Mouse (Mus musculus): Measurements from ENCODE around the gene Lrpprc. TPM values are rescaled to one million over a fixed set of nuclear protein-coding genes. Genes with fewer than 3 reads are reported as not detected.

Lrpprc gene
- polyA plus RNA-seq, 2 experiments: 23.7 to 31.8 TPM

GRCm38 (mm10) chr17:84707407-84707806, 83.2 kb downstream of the Lrpprc start:
- Histone ChIP-seq H3K4me2 (ENCODE audit: low read depth) (no peak overlapping the region), H3K4me1 (replicated peaks; ENCODE audit: control insufficient read depth in 2 of 2, insufficient read depth in 2 of 2, low read length in 1 of 2) (no peaks in the 10 kb centered on the region), H3K4me3 (ENCODE audit: insufficient read depth in 1 of 2, low read depth in 2 of 2, low read length in 2 of 2) (no peak overlapping the region), H3K36me3 (replicated peaks; ENCODE audit: control insufficient read depth, insufficient read depth, low read depth) (peaks cover 14% of the 10 kb centered on the region), H3K9me3 (ENCODE audit: control insufficient read depth, low read length) (no peaks in the 10 kb centered on the region), H3K27ac (no peak overlapping the region), H3K9ac (replicated peaks) (no peak overlapping the region), H3K27me3 (ENCODE audit: control insufficient read depth, insufficient read depth, low read length) (no peaks in the 10 kb centered on the region)
- ATAC-seq (ENCODE audit: insufficient read depth) (no peak), DNase-seq (ENCODE audit: low read depth in 3 of 3, low spot score in 3 of 3) (no peak)
- TF ChIP-seq EP300 (IDR thresholded peaks at IDR 0.05; ENCODE audit: low read depth): no peak
- peak; percentile 56 for TF ChIP-seq CTCF (IDR thresholded peaks at IDR 0.05; ENCODE audit: low read depth)
- WGBS (ENCODE audit: insufficient replicate concordance): 69% methylated on average over 4 of the region's 4 CpGs

- Histone ChIP-seq H3K27ac (no peak overlapping the region), H3K9me3 (ENCODE audit: control insufficient read depth, low read length) (no peaks in the 10 kb centered on the region), H3K4me1 (replicated peaks; ENCODE audit: control insufficient read depth in 2 of 2, insufficient read depth in 2 of 2, low read length in 1 of 2) (peaks cover 0 to 2% of the 10 kb centered on the region in 2 experiments; a peak in 1 of 4 replicates), H3K4me2 (ENCODE audit: low read depth) (no peak overlapping the region), H3K27me3 (ENCODE audit: control insufficient read depth, insufficient read depth, low read length) (no peaks in the 10 kb centered on the region), H3K36me3 (replicated peaks; ENCODE audit: control insufficient read depth, insufficient read depth, low read depth) (no peaks in the 10 kb centered on the region; the same call in 1 of the 2 replicates), H3K9ac (replicated peaks) (no peak overlapping the region), H3K4me3 (ENCODE audit: insufficient read depth in 1 of 2, low read depth in 2 of 2, low read length in 2 of 2) (no peak overlapping the region)
- DNase-seq (ENCODE audit: low read depth in 3 of 3, low spot score in 3 of 3): peak; percentile 18 to 38 (median 28)
- TF ChIP-seq CTCF (IDR thresholded peaks at IDR 0.05; ENCODE audit: low read depth) (peak; percentile 94), EP300 (IDR thresholded peaks at IDR 0.05; ENCODE audit: low read depth) (no peak)
- WGBS (ENCODE audit: insufficient replicate concordance): 24% methylated on average over 5 of the region's 5 CpGs
- peak; percentile 50; the same call in 1 of the 2 replicates for ATAC-seq (ENCODE audit: insufficient read depth)
Observed at GRCm38 (mm10) chr17:84698727-84699126, 91.9 kb downstream of the Lrpprc start.

GRCm38 (mm10) chr17:84696537-84696936, 94.1 kb downstream of the Lrpprc start:
- H3K9ac ChIP-seq (replicated peaks): no peak overlapping the region
- no peak overlapping the region for H3K4me3 ChIP-seq (ENCODE audit: insufficient read depth in 1 of 2, low read depth in 2 of 2, low read length in 2 of 2)
- WGBS (ENCODE audit: insufficient replicate concordance): 58% methylated on average over 6 of the region's 6 CpGs
- no peaks in the 10 kb centered on the region for H3K27me3 ChIP-seq (ENCODE audit: control insufficient read depth, insufficient read depth, low read length)
- ATAC-seq (ENCODE audit: insufficient read depth) (no peak), DNase-seq (ENCODE audit: low read depth in 3 of 3, low spot score in 3 of 3) (no peak)
- H3K9me3 ChIP-seq (ENCODE audit: control insufficient read depth, low read length): no peaks in the 10 kb centered on the region
- H3K4me2 ChIP-seq (ENCODE audit: low read depth): no peak overlapping the region
- H3K36me3 ChIP-seq (replicated peaks; ENCODE audit: control insufficient read depth, insufficient read depth, low read depth): no peaks in the 10 kb centered on the region
- peaks cover 0 to 2% of the 10 kb centered on the region in 2 experiments; a peak in 1 of 4 replicates for H3K4me1 ChIP-seq (replicated peaks; ENCODE audit: control insufficient read depth in 2 of 2, insufficient read depth in 2 of 2, low read length in 1 of 2)
- TF ChIP-seq EP300 (IDR thresholded peaks at IDR 0.05; ENCODE audit: low read depth): no peak
- no peak for TF ChIP-seq CTCF (IDR thresholded peaks at IDR 0.05; ENCODE audit: low read depth)
- no peak overlapping the region for H3K27ac ChIP-seq

DNA sequence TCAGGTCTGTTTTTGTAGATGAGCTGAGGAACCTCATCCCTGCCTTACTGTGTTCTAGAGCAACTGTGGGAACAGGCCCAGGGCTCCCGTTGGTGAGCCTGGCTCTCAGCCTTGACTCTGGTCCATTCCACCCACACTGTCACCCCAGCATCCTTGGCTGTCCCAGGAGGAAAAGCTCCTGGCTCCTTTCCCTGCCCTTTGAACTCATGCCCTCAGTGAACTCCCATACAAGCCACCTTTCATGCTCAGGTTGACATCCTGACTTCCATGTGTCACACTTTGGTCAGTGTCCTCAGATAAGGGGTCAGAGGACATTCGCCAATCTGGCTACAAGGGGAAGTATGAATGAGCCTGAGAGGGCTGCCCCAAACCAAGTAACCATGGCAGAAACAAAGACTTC, 96.8 kb downstream of the Lrpprc start:
- TF ChIP-seq EP300 (IDR thresholded peaks at IDR 0.05; ENCODE audit: low read depth): no peak
- TF ChIP-seq CTCF (IDR thresholded peaks at IDR 0.05; ENCODE audit: low read depth): no peak
- no peak for ATAC-seq (ENCODE audit: insufficient read depth)
- 40% methylated on average over 2 of the region's 2 CpGs for WGBS (ENCODE audit: insufficient replicate concordance)

GRCm38 (mm10) chr17:84690111-84690510, 100.5 kb downstream of the Lrpprc start:
- Histone ChIP-seq H3K9ac (replicated peaks) (no peak overlapping the region), H3K36me3 (replicated peaks; ENCODE audit: control insufficient read depth, insufficient read depth, low read depth) (no peaks in the 10 kb centered on the region), H3K27me3 (ENCODE audit: control insufficient read depth, insufficient read depth, low read length) (no peaks in the 10 kb centered on the region), H3K4me3 (ENCODE audit: insufficient read depth in 1 of 2, low read depth in 2 of 2, low read length in 2 of 2) (no peak overlapping the region), H3K9me3 (ENCODE audit: control insufficient read depth, low read length) (no peaks in the 10 kb centered on the region), H3K27ac (no peak overlapping the region), H3K4me1 (replicated peaks; ENCODE audit: control insufficient read depth in 2 of 2, insufficient read depth in 2 of 2, low read length in 1 of 2) (peaks cover 0 to 5% of the 10 kb centered on the region in 2 experiments; a peak in 2 of 4 replicates), H3K4me2 (ENCODE audit: low read depth) (no peak overlapping the region)
- WGBS (ENCODE audit: insufficient replicate concordance): 64% methylated on average over 5 of the region's 5 CpGs
- ATAC-seq (ENCODE audit: insufficient read depth): no peak
- TF ChIP-seq CTCF (IDR thresholded peaks at IDR 0.05; ENCODE audit: low read depth): no peak
- TF ChIP-seq EP300 (IDR thresholded peaks at IDR 0.05; ENCODE audit: low read depth): no peak
- no peak for DNase-seq (ENCODE audit: low read depth in 3 of 3, low spot score in 3 of 3)

More for the DNA sequence above, 96.8 kb downstream of the Lrpprc start:
- Histone ChIP-seq H3K27me3 (ENCODE audit: control insufficient read depth, insufficient read depth, low read length) (no peaks in the 10 kb centered on the region), H3K4me1 (replicated peaks; ENCODE audit: control insufficient read depth in 2 of 2, insufficient read depth in 2 of 2, low read length in 1 of 2) (peaks cover 0 to 4% of the 10 kb centered on the region in 2 experiments; a peak in 2 of 4 replicates), H3K4me3 (ENCODE audit: insufficient read depth in 1 of 2, low read depth in 2 of 2, low read length in 2 of 2) (no peak overlapping the region), H3K9me3 (ENCODE audit: control insufficient read depth, low read length) (no peaks in the 10 kb centered on the region), H3K27ac (no peak overlapping the region), H3K4me2 (ENCODE audit: low read depth) (no peak overlapping the region), H3K9ac (replicated peaks) (no peak overlapping the region), H3K36me3 (replicated peaks; ENCODE audit: control insufficient read depth, insufficient read depth, low read depth) (no peaks in the 10 kb centered on the region)
- no peak for DNase-seq (ENCODE audit: low read depth in 3 of 3, low spot score in 3 of 3)
